Mouse (Mus musculus) testis, adult 2 months (tissue): ENCODE data around the gene Bad. TPM values are rescaled to one million over a fixed set of nuclear protein-coding genes. Genes with fewer than 3 reads are reported as not detected.
A peak's percentile ranks its signal among the peaks of the same experiment; 100 is the strongest.

Experiments
- H3K27ac ChIP-seq: fragments of 200-500 bp; 2 replicates; pipeline ENCODE4 v1.5.1; 2012; ENCODE audit warnings: low read depth, low read length; ENCODE audit not compliant: control insufficient read depth, insufficient read depth
- H3K27me3 ChIP-seq: fragments of 200-500 bp; 2 replicates; pipeline ENCODE4 v1.6.1; 2012; ENCODE audit warnings: mild to moderate bottlenecking, low read length, moderate library complexity; ENCODE audit not compliant: control insufficient read depth, insufficient read depth
- H3K36me3 ChIP-seq: fragments of 200-500 bp; 2 replicates; pipeline ENCODE4 v1.6.1; 2012; ENCODE audit warnings: mild to moderate bottlenecking, low read length; ENCODE audit not compliant: control insufficient read depth, insufficient read depth
- H3K4me1 ChIP-seq: fragments of 200-500 bp; 2 replicates; pipeline ENCODE4 v1.6.1; 2012; ENCODE audit warnings: low read length; ENCODE audit not compliant: control insufficient read depth, insufficient read depth
- H3K4me3 ChIP-seq: fragments of 200-500 bp; 2 replicates; pipeline ENCODE4 v1.5.1; 2012; ENCODE audit warnings: low read depth, mild to moderate bottlenecking, low read length, moderate library complexity, mixed read lengths; ENCODE audit not compliant: control insufficient read depth
- CTCF ChIP-seq: fragments of 200-500 bp; IDR thresholded peaks from 2 replicates; pipeline ENCODE4 v1.5.1; 2012; ENCODE audit warnings: low read depth, mild to moderate bottlenecking, inconsistent platforms, low read length, moderate library complexity; ENCODE audit not compliant: control insufficient read depth, insufficient read depth, insufficient replicate concordance
- POLR2A ChIP-seq: fragments of 200-500 bp; IDR thresholded peaks from 2 replicates; pipeline ENCODE4 v1.6.1; 2012; ENCODE audit warnings: low read depth, mild to moderate bottlenecking, inconsistent platforms, low read length, moderate library complexity; ENCODE audit not compliant: control insufficient read depth
- polyA plus RNA-seq: library from polyadenylated mRNA; depleted of rRNA; stranded (reverse); fragments of >200 nt; gene quantifications from 2 replicates; pipeline ENCODE4 v1.2.3, GENCODE M21; 2012

The Bad gene
- polyA plus RNA-seq, 1 experiment = 78.8 TPM

DNA sequence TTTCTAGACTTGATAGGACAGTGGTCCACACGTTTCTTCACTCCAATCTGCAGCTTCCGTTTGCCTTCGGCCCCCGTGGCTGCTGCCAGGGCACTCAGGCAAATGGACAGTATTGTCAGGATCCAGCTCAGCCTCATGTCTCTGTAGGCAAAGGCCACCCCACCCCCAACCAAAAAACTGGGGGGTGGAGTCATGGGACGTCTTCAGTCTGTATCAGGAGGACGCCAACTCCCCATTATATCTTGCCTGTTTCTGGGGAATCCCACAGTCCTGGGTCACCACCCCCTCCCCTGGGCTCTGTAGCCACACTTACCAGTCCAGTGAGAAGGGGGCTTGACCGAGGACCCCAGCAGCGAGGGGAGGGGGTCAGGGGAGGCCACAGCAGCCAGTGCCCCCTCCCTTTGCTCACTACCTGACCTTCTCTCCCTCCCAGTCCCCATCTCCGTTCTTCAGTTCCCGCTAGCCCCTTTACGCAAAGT, 37.4 kb downstream of the Bad start:
- no peaks in the 10 kb centered on the region for H3K27me3 ChIP-seq
- peak overlapping the region; percentile 59 for H3K27ac ChIP-seq
- peak overlapping the region; percentile 97 for H3K4me3 ChIP-seq
- H3K4me1 ChIP-seq = peaks cover 27% of the 10 kb centered on the region
- H3K36me3 ChIP-seq = no peaks in the 10 kb centered on the region; the same call in 1 of the 2 replicates
- TF ChIP-seq CTCF (no peak), POLR2A (no peak)

DNA sequence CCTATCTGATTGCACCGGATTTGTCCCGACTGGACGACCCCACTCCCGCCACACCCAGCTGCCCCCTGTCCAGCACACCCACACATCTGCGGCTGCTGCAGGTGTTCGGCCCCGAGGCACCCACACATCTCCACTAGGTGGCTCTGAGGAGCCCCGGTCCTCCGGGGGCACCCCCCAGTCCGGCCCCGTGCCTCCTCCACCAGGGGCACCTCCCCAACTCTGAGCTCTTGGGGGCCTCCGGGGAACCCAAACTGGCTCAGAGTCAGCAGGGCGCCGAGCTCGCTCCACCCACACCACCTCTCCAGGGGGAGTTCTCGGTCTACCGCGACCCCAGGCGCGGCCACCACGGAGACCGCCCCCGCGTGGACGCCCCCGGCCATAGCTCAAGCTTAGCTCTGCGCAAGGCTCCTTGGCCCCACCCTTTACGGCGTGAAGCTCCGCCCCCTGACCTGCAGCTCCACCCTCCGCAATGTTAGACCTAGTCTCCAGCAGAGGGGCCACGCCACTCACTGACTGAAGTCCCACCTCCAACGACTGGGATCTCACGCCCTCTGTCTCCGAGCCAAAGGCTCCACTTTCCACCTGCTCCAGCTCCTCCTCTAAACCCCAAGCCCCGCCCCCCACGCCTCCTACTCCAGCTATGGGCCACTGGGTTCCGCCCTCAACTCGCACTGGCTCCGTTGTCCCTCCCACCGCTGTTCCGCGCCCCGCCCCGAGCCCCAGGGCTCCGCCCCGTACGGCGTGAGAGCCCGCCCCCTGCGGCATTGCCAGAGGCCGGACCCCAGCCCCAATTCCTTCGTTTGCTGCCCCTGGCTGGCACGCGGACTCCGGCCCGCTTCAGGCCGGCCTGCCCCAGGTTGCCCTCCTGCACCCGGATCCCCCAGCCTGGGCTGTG, 38.1 kb downstream of the Bad start:
- Histone ChIP-seq H3K4me3 (peak overlapping the region; percentile 97), H3K36me3 (no peaks in the 10 kb centered on the region; the same call in 1 of the 2 replicates), H3K4me1 (peaks cover 27% of the 10 kb centered on the region), H3K27ac (peak overlapping the region; percentile 79), H3K27me3 (no peaks in the 10 kb centered on the region)
- TF ChIP-seq CTCF (peak; percentile 55), POLR2A (no peak)

DNA sequence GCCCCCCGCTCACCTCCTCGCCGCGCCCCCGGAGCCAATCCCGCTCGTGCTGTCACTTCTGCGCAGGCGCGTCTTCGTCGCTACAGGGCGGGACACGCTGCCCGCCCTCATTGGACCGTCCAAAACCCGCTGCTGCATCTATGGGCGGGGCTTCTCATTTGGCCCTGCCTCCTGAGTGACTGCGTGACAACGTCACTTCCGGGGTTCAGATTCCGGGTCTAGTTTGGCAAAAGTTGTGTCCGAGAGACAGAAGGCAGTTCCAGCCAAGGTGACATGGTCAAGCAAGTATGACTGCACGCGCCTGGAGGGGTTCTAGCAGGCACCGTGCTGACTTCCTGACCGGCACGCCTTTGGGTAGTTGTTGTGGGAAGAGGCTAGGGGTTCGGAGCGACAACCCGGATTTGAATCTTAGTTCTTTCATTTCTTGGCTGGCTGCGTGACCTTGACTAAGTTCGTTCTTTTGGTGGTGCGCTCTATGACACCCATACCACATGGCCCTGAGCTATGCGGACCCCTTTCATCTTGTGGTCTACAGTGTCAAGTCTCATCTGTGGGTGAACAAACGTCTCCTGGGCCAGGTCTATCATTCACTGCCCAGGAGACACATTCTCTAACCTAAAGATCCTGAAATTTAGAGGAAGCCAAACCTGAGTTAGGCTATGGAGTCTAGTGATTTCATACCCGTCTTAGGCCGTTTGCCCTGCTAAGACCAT, 38.9 kb downstream of the Bad start, which contains the start of gene Fkbp2:
TSS of gene Fkbp2 (minus strand) at position 121 of the 713 bp plus-strand sequence.
- Histone ChIP-seq H3K36me3 (no peaks in the 10 kb centered on the region; the same call in 1 of the 2 replicates), H3K4me1 (peaks cover 25% of the 10 kb centered on the region), H3K4me3 (peak within 1 kb of the TSS; percentile 97), H3K27ac (peak within 1 kb of the TSS; percentile 95), H3K27me3 (no peaks in the 10 kb centered on the region)
- TF ChIP-seq CTCF = no peak
- TF ChIP-seq POLR2A = peak; percentile 91

DNA sequence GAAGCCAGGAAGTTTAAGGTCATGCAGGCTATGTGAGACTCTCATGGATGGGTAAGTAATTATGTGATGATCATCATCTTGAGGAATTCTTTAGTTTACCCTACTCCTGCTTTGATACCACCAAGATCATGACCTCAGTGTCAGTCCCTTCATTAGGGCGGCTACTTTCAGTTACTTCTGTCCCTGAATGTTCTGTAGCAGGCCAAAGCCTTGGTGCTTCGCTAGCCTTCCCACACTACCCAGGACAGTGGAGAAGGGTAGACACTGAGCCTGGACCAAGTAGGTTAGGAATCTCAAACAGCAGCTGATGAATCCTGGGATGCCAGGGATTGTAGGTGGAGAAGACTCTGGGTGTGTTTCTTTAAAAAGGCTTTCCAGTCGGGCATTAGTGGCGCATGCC, 39.8 kb downstream of the Bad start:
- Histone ChIP-seq H3K36me3 (no peaks in the 10 kb centered on the region; the same call in 1 of the 2 replicates), H3K4me1 (peaks cover 18% of the 10 kb centered on the region), H3K4me3 (no peak overlapping the region), H3K27ac (no peak overlapping the region), H3K27me3 (no peaks in the 10 kb centered on the region)
- TF ChIP-seq POLR2A (no peak), CTCF (no peak)

DNA sequence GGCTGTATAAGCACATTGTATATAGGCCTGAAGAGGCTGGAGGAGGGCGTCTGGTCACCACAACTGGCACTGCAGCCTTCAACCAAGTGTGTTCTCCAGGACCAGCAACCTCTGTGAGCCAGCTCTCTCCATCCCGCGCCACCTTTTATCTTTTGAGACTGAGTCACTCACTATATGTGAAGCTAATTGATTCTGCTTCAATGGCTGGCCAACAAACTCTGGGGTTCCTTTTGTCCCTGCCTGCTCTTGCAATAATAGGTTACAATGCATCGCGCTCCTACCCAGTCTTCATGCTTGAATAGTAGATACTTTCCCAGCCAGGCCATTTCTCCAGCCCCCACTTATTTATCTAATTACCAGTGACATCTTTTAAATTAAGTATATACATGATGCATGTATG, 42.0 kb downstream of the Bad start:
- Histone ChIP-seq H3K4me1 (peaks cover 26% of the 10 kb centered on the region), H3K4me3 (no peak overlapping the region), H3K36me3 (no peaks in the 10 kb centered on the region; the same call in 1 of the 2 replicates), H3K27ac (no peak overlapping the region), H3K27me3 (no peaks in the 10 kb centered on the region)
- TF ChIP-seq CTCF = no peak

DNA sequence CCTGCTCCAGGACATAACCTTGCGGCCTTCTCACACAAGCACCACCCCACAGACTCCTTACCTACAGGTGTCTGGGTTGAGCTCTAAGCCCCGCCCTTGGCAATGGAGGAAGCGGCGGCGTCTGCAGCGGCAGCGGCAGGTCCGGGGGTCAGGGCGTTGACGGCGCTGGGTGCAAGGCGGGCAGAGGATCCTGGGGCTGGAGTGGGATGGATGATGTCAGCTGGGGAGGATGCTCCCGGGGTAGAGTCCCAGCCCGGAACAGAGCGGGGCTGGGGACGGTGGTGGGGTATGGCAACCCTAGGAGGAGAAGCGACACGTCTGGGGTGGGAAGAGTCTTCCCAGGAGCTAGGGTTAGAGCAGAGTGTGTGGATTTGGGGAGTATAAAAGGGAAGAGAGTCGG, 43.6 kb downstream of the Bad start:
- H3K27ac ChIP-seq = no peak overlapping the region

DNA sequence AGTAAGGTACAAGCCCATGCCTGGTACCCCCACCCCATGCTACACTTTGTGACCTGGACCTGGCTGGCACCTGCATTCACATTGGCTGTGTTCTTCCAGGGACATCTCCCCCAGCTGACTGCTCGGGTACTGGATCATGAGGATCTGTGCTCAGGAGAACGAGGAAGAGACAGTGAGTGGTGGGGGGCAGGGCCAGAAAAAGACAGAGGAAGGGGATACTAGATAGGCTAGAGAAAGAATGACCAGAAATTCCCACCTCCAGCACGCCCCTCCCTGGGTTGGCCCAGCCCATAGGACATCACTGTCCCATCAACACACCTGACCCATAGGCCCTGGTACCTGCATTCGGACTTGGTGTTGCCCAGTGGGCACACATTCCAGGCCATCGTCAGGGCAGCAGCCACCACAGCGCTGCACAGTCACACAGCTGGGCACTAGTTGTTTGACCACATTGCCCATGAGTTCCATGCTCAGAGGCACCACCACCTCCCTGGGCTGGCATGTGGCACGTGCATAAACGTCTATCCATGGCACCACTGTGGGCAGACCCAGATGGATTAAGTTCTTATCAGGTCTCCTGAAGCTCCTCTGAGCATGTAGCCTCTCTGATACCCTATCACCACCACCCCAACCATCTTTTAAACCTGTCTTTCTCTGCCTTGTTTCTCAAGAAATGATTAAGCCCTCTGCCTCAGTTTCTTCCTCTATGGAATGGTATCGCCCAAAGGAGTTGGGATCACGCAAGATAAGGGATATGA, 44.5 kb downstream of the Bad start:
- Histone ChIP-seq H3K4me1 (peaks cover 13% of the 10 kb centered on the region), H3K4me3 (no peak overlapping the region), H3K27ac (no peak overlapping the region), H3K27me3 (no peaks in the 10 kb centered on the region), H3K36me3 (peaks cover 1% of the 10 kb centered on the region; the same call in 1 of the 2 replicates)
- TF ChIP-seq POLR2A (no peak), CTCF (no peak)

More for the DNA sequence above, 43.6 kb downstream of the Bad start:
- H3K27me3 ChIP-seq = no peaks in the 10 kb centered on the region
- peaks cover 15% of the 10 kb centered on the region for H3K4me1 ChIP-seq
- H3K4me3 ChIP-seq = no peak overlapping the region
- TF ChIP-seq POLR2A (no peak), CTCF (no peak)
- peaks cover 1% of the 10 kb centered on the region; the same call in 1 of the 2 replicates for H3K36me3 ChIP-seq
